In the genomic region with DNA sequence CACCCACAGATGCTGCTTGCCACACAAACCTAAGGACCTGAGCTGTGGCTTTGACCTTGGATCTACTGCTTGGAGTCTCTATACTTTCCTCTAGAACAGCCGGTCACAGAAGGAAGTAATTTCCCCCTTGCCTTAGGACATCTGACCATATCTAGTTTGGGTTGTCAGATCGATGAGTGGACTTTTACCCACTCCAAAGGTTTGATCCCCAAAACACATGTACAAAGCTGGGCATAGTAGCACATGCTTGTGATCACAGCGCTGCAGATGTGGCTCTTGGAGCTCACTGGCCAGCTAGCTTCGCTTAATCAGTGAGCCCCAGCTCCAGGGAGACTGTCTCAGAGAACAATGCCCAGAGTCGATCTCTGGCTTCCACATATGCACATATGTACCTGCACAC, we compare ENCODE assay signal across 17 mouse cellular contexts. TPM values are rescaled to one million over a fixed set of nuclear protein-coding genes. Genes with fewer than 3 reads are reported as not detected.
A peak's percentile ranks its signal among the peaks of the same experiment; 100 is the strongest.
DNase-seq lines count a peak whose midpoint lies in the region; ATAC-seq and TF ChIP-seq lines count a peak whose summit lies in the region.
"Had no signal": no experiment of that assay in that cellular context is flagged by ENCODE, and none has a peak within 500 bp of the region (broad histone marks: within the 10 kb centered on the region; RNA-seq: fewer than 3 reads in every experiment).

No protein-coding gene starts in this region.

- no peak overlapping the region for H3K4me2 ChIP-seq in heart, embryonic 11.5 days
- H3K4me2 ChIP-seq in liver, embryonic 12.5 days, result no peak overlapping the region
- H3K4me2 ChIP-seq in midbrain, embryonic 13.5 days (replicated peaks), result no peak overlapping the region
- H3K4me2 ChIP-seq in midbrain, embryonic 15.5 days, result no peak overlapping the region
- H3K4me2 ChIP-seq: embryonic facial prominence, embryonic 13.5 days; forebrain, embryonic 12.5 days; hindbrain, embryonic 12.5 days; hindbrain, embryonic 15.5 days had no signal

- no peak for TF ChIP-seq POLR2A in liver, adult 2 months (IDR thresholded peaks at IDR 0.05; ENCODE audit: extremely low read depth, insufficient read depth, low read length)

- TF ChIP-seq CTCF in liver, adult 2 months (IDR thresholded peaks at IDR 0.05; ENCODE audit: low read depth, low read length), result no peak

- no peak overlapping the region for H3K4me3 ChIP-seq in heart, embryonic 11.5 days (ENCODE audit: low read depth, low read length)
- no peak overlapping the region for H3K4me3 ChIP-seq in liver, adult 2 months (ENCODE audit: insufficient read depth, low read depth, low read length)
- H3K4me3 ChIP-seq in liver, embryonic 12.5 days, result no peak overlapping the region
- H3K4me3 ChIP-seq in midbrain, embryonic 13.5 days (replicated peaks), result no peak overlapping the region
- H3K4me3 ChIP-seq in midbrain, embryonic 15.5 days, result no peak overlapping the region
- H3K4me3 ChIP-seq: embryonic facial prominence, embryonic 13.5 days; erythroblast, embryonic 14.5 days; forebrain, embryonic 12.5 days; gastrocnemius, adult 2 months; heart, adult 2 months; hindbrain, embryonic 12.5 days; hindbrain, embryonic 15.5 days had no signal

- H3K9me3 ChIP-seq in heart, embryonic 11.5 days (replicated peaks; ENCODE audit: control insufficient read depth, low read length), result no peaks in the 10 kb centered on the region
- H3K9me3 ChIP-seq in liver, embryonic 12.5 days (replicated peaks), result no peaks in the 10 kb centered on the region
- H3K9me3 ChIP-seq in midbrain, embryonic 13.5 days, result no peaks in the 10 kb centered on the region
- no peaks in the 10 kb centered on the region for H3K9me3 ChIP-seq in midbrain, embryonic 15.5 days
- H3K9me3 ChIP-seq: embryonic facial prominence, embryonic 13.5 days; forebrain, embryonic 12.5 days; hindbrain, embryonic 12.5 days; hindbrain, embryonic 15.5 days had no signal

- H3K79me2 ChIP-seq in liver, adult 2 months (ENCODE audit: control insufficient read depth, insufficient read depth, low read length), result no peaks in the 10 kb centered on the region; the same call in 1 of the 2 replicates

- no peaks in the 10 kb centered on the region for H3K36me3 ChIP-seq in heart, embryonic 11.5 days (ENCODE audit: control insufficient read depth, insufficient read depth, low read length)
- no peaks in the 10 kb centered on the region for H3K36me3 ChIP-seq in liver, adult 2 months (ENCODE audit: control insufficient read depth, insufficient read depth, low read length)
- H3K36me3 ChIP-seq in liver, embryonic 12.5 days, result no peaks in the 10 kb centered on the region
- H3K36me3 ChIP-seq in midbrain, embryonic 13.5 days, result no peaks in the 10 kb centered on the region
- no peaks in the 10 kb centered on the region for H3K36me3 ChIP-seq in midbrain, embryonic 15.5 days (replicated peaks)
- H3K36me3 ChIP-seq: embryonic facial prominence, embryonic 13.5 days; forebrain, embryonic 12.5 days; hindbrain, embryonic 12.5 days; hindbrain, embryonic 15.5 days had no signal

- no peak for DNase-seq in heart, adult 11 months
- peak; percentile 93 for DNase-seq in liver, adult 2 months (ENCODE audit: extremely low read depth, low read depth, low spot score)
- DNase-seq in left cerebral cortex, adult 11 months (ENCODE audit: low spot score), result no peak
- DNase-seq: cerebellum, adult 11 months had no signal

- no peaks in the 10 kb centered on the region for H3K27me3 ChIP-seq in heart, embryonic 11.5 days (ENCODE audit: control insufficient read depth, insufficient read depth, low read length)
- no peaks in the 10 kb centered on the region for H3K27me3 ChIP-seq in liver, adult 2 months (ENCODE audit: control insufficient read depth, insufficient read depth, low read length)
- peaks cover 4% of the 10 kb centered on the region; the same call in 1 of the 2 replicates for H3K27me3 ChIP-seq in liver, embryonic 12.5 days (replicated peaks)
- no peaks in the 10 kb centered on the region for H3K27me3 ChIP-seq in midbrain, embryonic 13.5 days
- no peaks in the 10 kb centered on the region for H3K27me3 ChIP-seq in midbrain, embryonic 15.5 days (replicated peaks)
- H3K27me3 ChIP-seq: forebrain, embryonic 12.5 days; hindbrain, embryonic 12.5 days; hindbrain, embryonic 15.5 days had no signal

- H3K27ac ChIP-seq in heart, embryonic 11.5 days (ENCODE audit: low read depth, low read length), result peak overlapping the region; percentile 15; the same call in 1 of the 2 replicates
- peak overlapping the region; percentile 81 for H3K27ac ChIP-seq in liver, adult 2 months (replicated peaks; ENCODE audit: insufficient read depth, low read depth, low read length)
- H3K27ac ChIP-seq in liver, embryonic 12.5 days, result no peak overlapping the region
- no peak overlapping the region for H3K27ac ChIP-seq in midbrain, embryonic 13.5 days
- H3K27ac ChIP-seq in midbrain, embryonic 15.5 days, result no peak overlapping the region
- H3K27ac ChIP-seq: embryonic facial prominence, embryonic 13.5 days; forebrain, embryonic 12.5 days; gastrocnemius, adult 2 months; heart, adult 2 months; hindbrain, embryonic 12.5 days had no signal

- H3K4me1 ChIP-seq in heart, embryonic 11.5 days (ENCODE audit: control insufficient read depth, insufficient read depth, low read length), result peaks cover 3% of the 10 kb centered on the region
- peaks cover 11% of the 10 kb centered on the region for H3K4me1 ChIP-seq in liver, adult 2 months (ENCODE audit: control insufficient read depth, insufficient read depth, low read length)
- H3K4me1 ChIP-seq in liver, embryonic 12.5 days, result no peaks in the 10 kb centered on the region
- no peaks in the 10 kb centered on the region for H3K4me1 ChIP-seq in midbrain, embryonic 13.5 days (replicated peaks)
- H3K4me1 ChIP-seq in midbrain, embryonic 15.5 days, result 0 out of 2 replicates have a peak, but pooled peaks cover 3% of the 10 kb centered on the region
- H3K4me1 ChIP-seq: forebrain, embryonic 12.5 days; hindbrain, embryonic 12.5 days had no signal

- 81% methylated on average over 5 of the region's 5 CpGs for WGBS in heart, embryonic 11.5 days (ENCODE audit: insufficient replicate concordance)
- WGBS in liver, adult 2 months, result 43% methylated on average over 5 of the region's 5 CpGs
- WGBS in liver, embryonic 12.5 days (ENCODE audit: insufficient replicate concordance), result 73% methylated on average over 5 of the region's 5 CpGs
- WGBS in midbrain, embryonic 13.5 days, result 89% methylated on average over 5 of the region's 5 CpGs
- WGBS in midbrain, embryonic 15.5 days, result 91% methylated on average over 5 of the region's 5 CpGs

- H3K9ac ChIP-seq in heart, embryonic 11.5 days (ENCODE audit: low read depth, low read length), result no peak overlapping the region
- H3K9ac ChIP-seq in liver, adult 2 months (ENCODE audit: low read depth, low read length), result peak overlapping the region; percentile 8
- H3K9ac ChIP-seq in liver, embryonic 12.5 days, result no peak overlapping the region
- H3K9ac ChIP-seq in midbrain, embryonic 13.5 days (replicated peaks), result no peak overlapping the region
- no peak overlapping the region for H3K9ac ChIP-seq in midbrain, embryonic 15.5 days
- H3K9ac ChIP-seq: forebrain, embryonic 12.5 days; forebrain, postnatal 0 days; hindbrain, embryonic 12.5 days; hindbrain, embryonic 15.5 days had no signal

- ATAC-seq in heart, embryonic 11.5 days (replicated peaks; ENCODE audit: insufficient number of reproducible peaks, low FRiP score, low TSS enrichment), result no peak
- ATAC-seq in liver, embryonic 12.5 days, result no peak
- 0 out of 2 replicates have a peak, but pooled peaks have one; percentile 7 for ATAC-seq in midbrain, embryonic 13.5 days
- no peak for ATAC-seq in midbrain, embryonic 15.5 days (replicated peaks)
- ATAC-seq: CD4-positive, CD25-positive, alpha-beta regulatory T cell, adult 4 months had no signal

RNA-seq across cellular contexts. Expression of gene Rassf5, which starts 37.0 kb away (rescaled TPM):
- polyA plus RNA-seq in heart, embryonic 11.5 days (2014; fragmentation: Nextera tagmentation; extraction: Ambion mirVana), result 38.1 and 39.1 TPM in 2 replicates
- 3.4 and 5.6 TPM in 2 replicates for total RNA-seq in liver, adult 2 months (2014; rRNA removed)
- polyA plus RNA-seq in liver, adult 2 months (2012; rRNA removed), result 6.1 and 8.4 TPM in 2 replicates
- 3.9 and 4.7 TPM in 2 replicates for polyA plus RNA-seq in liver, embryonic 12.5 days (2016; fragmentation: Nextera tagmentation; extraction: Ambion mirVana)
- polyA plus RNA-seq in midbrain, embryonic 13.5 days (2015; fragmentation: Nextera tagmentation; extraction: Ambion mirVana), result 1.7 and 1.9 TPM in 2 replicates
- 3.2 and 3.6 TPM in 2 replicates for polyA plus RNA-seq in midbrain, embryonic 15.5 days (2015; fragmentation: Nextera tagmentation; extraction: Ambion mirVana)
- polyA plus RNA-seq: erythroblast, embryonic 14.5 days had no signal

RNA-seq across cellular contexts. Expression of gene Eif2d, which starts 55.1 kb away (rescaled TPM):
- polyA plus RNA-seq in heart, embryonic 11.5 days (2014; fragmentation: Nextera tagmentation; extraction: Ambion mirVana), result 50.7 and 51.5 TPM in 2 replicates
- 20.9 and 25.6 TPM in 2 replicates for total RNA-seq in liver, adult 2 months (2014; rRNA removed)
- polyA plus RNA-seq in liver, adult 2 months (2012; rRNA removed), result 24.0 and 28.9 TPM in 2 replicates
- 42.2 and 42.6 TPM in 2 replicates for polyA plus RNA-seq in liver, embryonic 12.5 days (2016; fragmentation: Nextera tagmentation; extraction: Ambion mirVana)
- 49.3 and 53.8 TPM in 2 replicates for polyA plus RNA-seq in midbrain, embryonic 13.5 days (2015; fragmentation: Nextera tagmentation; extraction: Ambion mirVana)
- 50.7 and 53.6 TPM in 2 replicates for polyA plus RNA-seq in midbrain, embryonic 15.5 days (2015; fragmentation: Nextera tagmentation; extraction: Ambion mirVana)

Comparison
In these comparisons a context has a peak if more than half of its experiments do, and no peak if none do; other contexts are left out.
1. H3K27ac ChIP-seq: peak in heart, embryonic 11.5 days (single experiment) and liver, adult 2 months (single experiment); none in liver, embryonic 12.5 days (single experiment), midbrain, embryonic 13.5 days (single experiment) and midbrain, embryonic 15.5 days (single experiment).